Mouse (Mus musculus) liver, postnatal 0 days (tissue): ENCODE measurements at regions not wholly inside any gene's neighbourhood (a gene's known extent, or its start where the extent isn't known, plus 50 kb on each side); places are given as distances from the start of the nearest gene placed in this dataset.
A peak's percentile ranks its signal among the peaks of the same experiment; 100 is the strongest.

Experiments
- ATAC-seq: fragments of 200-750 bp; cut with Nextera tagmentation; 2 replicates; pipeline ENCODE4 v1.8.0; 2017; ENCODE audit warnings: mild to moderate bottlenecking, moderate library complexity
- DNase-seq: peaks from one replicate; pipeline ENCODE4 v3.0.0-alpha.2; 2016
- H3K27ac ChIP-seq: fragments of 300-500 bp; sonication (generic); 2 replicates; pipeline ENCODE4 v1.5.1; 2014; ENCODE audit warnings: antibody characterized with exemption, moderate library complexity, mild to moderate bottlenecking, low read depth
- H3K27me3 ChIP-seq: fragments of 300-500 bp; sonication (generic); 2 replicates; pipeline ENCODE4 v1.6.1; 2014; ENCODE audit warnings: low read length, control low read depth, mixed read lengths; ENCODE audit not compliant: insufficient read depth
- H3K36me3 ChIP-seq: fragments of 300-500 bp; sonication (generic); replicated peaks from 2 replicates; pipeline ENCODE4 v1.6.1; 2014; ENCODE audit warnings: mild to moderate bottlenecking, control low read depth, low read length, moderate library complexity, mixed read lengths; ENCODE audit not compliant: insufficient read depth
- H3K4me1 ChIP-seq: fragments of 300-500 bp; sonication (generic); 2 replicates; pipeline ENCODE4 v1.6.1; 2014; ENCODE audit warnings: antibody characterized with exemption, mild to moderate bottlenecking, control low read depth; ENCODE audit not compliant: insufficient read depth
- H3K4me2 ChIP-seq: fragments of 300-500 bp; sonication (generic); 2 replicates; pipeline ENCODE4 v1.6.1; 2014; ENCODE audit warnings: low read depth, mild to moderate bottlenecking, low read length, moderate library complexity, mixed read lengths
- H3K4me3 ChIP-seq: fragments of 300-500 bp; sonication (generic); 2 replicates; pipeline ENCODE4 v1.5.1; 2014; ENCODE audit warnings: low read depth, low read length
- H3K9ac ChIP-seq: fragments of 300-500 bp; sonication (generic); replicated peaks from 2 replicates; pipeline ENCODE4 v1.6.1; 2014; ENCODE audit warnings: mild to moderate bottlenecking, moderate library complexity
- H3K9me3 ChIP-seq: fragments of 300-500 bp; sonication (generic); 2 replicates; pipeline ENCODE4 v1.6.1; 2016; ENCODE audit warnings: mild to moderate bottlenecking, control low read depth, low read length, mixed read lengths
- CTCF ChIP-seq: sonication (generic); IDR thresholded peaks from 2 replicates; pipeline ENCODE4 v1.5.1; 2016; ENCODE audit warnings: antibody characterized with exemption, low read depth
- EP300 ChIP-seq: IDR thresholded peaks from 2 replicates; pipeline ENCODE4 v1.6.1; 2016; ENCODE audit warnings: antibody characterized with exemption, low read depth, mild to moderate bottlenecking
- WGBS: fragments of 180-500 bp; shearing (Covaris S2); extraction: QIAGEN DNeasy Blood & Tissue Kit; methylation state at CpG from one replicate; pipeline ENCODE4 v1.1.7; 2014; ENCODE audit not compliant: insufficient replicate concordance; 5-methylcytosine and 5-hydroxymethylcytosine counted together

DNA sequence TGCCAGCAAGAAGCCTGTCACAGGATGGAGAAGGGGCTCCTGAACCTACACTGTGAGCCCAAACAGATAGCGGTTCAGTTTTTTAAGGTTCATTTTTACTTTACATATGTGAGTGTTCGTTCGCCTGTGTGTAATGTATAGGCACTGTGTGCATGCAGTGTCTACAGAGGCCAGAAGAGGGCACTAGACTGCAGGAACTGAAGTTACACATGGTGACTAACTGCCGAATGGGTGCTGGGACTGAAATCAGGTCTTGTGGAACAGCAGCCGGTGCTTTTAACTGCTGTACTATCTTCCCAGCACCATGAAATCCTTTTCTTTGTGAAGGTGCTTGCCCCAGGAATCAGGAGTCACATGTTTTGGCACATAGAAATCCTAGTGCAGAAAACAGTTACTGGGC, 256.1 kb upstream of the Gadl1 start:
- ATAC-seq (no peak), DNase-seq (no peak)
- TF ChIP-seq EP300: no peak
- TF ChIP-seq CTCF: peak; percentile 42; the same call in 1 of the 2 replicates
- WGBS: 88% methylated on average over 5 of the region's 5 CpGs
- H3K4me1 ChIP-seq: no peaks in the 10 kb centered on the region
- no peaks in the 10 kb centered on the region for H3K36me3 ChIP-seq
- no peaks in the 10 kb centered on the region for H3K9me3 ChIP-seq
- no peak overlapping the region for H3K4me2 ChIP-seq
- H3K9ac ChIP-seq: no peak overlapping the region
- no peak overlapping the region for H3K27ac ChIP-seq
- H3K4me3 ChIP-seq: no peak overlapping the region
- H3K27me3 ChIP-seq: no peaks in the 10 kb centered on the region

DNA sequence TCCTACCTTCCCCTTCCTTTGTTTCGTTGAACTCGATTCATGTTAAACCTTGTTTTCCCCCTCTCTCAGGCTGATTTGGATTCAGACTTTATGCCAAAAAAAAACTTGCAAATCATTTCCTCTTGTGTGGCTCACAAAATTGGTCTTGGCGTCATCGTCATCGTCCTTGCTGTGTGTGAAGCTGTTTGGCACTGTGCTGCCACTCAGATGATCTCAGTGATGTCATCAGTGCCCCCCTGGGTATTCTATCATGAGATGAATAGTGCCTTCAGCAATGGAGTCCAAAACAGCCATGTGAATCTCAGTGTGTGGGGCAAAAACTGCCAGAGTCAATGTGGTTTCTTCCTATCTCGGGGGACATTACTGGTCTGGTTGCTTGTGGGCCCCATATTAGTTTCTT, 254.3 kb upstream of the Gadl1 start:
- TF ChIP-seq CTCF (no peak), EP300 (no peak)
- no peak overlapping the region for H3K4me2 ChIP-seq
- H3K4me1 ChIP-seq: no peaks in the 10 kb centered on the region
- ATAC-seq (no peak), DNase-seq (no peak)
- 0 out of 2 replicates have a peak, but pooled peaks cover 3% of the 10 kb centered on the region for H3K9me3 ChIP-seq
- H3K27ac ChIP-seq: no peak overlapping the region
- WGBS: 48% methylated on average over 6 of the region's 6 CpGs
- H3K4me3 ChIP-seq: no peak overlapping the region
- H3K36me3 ChIP-seq: no peaks in the 10 kb centered on the region
- H3K27me3 ChIP-seq: no peaks in the 10 kb centered on the region
- no peak overlapping the region for H3K9ac ChIP-seq

DNA sequence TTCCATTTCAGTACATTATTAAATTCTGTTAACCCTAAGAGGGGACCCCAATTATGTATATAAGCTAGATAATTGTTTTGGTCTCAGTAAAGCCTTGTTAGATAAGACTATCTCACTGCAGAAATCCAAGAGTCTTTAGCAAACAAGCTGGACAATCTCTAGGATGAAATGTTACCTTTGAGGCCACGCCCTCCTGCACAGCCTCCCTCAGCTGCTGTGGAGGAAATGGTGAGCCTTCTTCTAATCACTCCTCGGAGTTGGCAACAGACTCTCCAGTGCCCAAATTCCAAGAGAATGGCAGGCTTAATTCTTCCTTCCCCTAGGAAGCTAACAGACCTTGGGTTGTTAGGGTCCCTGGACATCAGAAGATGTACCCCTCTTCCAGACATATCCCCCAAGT, 252.7 kb upstream of the Gadl1 start:
- no peaks in the 10 kb centered on the region for H3K4me1 ChIP-seq
- H3K36me3 ChIP-seq: no peaks in the 10 kb centered on the region
- DNase-seq: no peak
- no peaks in the 10 kb centered on the region for H3K27me3 ChIP-seq
- no peak for ATAC-seq
- no peak overlapping the region for H3K4me3 ChIP-seq
- 0 out of 2 replicates have a peak, but pooled peaks cover 3% of the 10 kb centered on the region for H3K9me3 ChIP-seq
- no peak overlapping the region for H3K27ac ChIP-seq
- TF ChIP-seq EP300 (no peak), CTCF (no peak)
- WGBS: 34% methylated on average over 2 of the region's 2 CpGs
- H3K9ac ChIP-seq: no peak overlapping the region
- H3K4me2 ChIP-seq: no peak overlapping the region

DNA sequence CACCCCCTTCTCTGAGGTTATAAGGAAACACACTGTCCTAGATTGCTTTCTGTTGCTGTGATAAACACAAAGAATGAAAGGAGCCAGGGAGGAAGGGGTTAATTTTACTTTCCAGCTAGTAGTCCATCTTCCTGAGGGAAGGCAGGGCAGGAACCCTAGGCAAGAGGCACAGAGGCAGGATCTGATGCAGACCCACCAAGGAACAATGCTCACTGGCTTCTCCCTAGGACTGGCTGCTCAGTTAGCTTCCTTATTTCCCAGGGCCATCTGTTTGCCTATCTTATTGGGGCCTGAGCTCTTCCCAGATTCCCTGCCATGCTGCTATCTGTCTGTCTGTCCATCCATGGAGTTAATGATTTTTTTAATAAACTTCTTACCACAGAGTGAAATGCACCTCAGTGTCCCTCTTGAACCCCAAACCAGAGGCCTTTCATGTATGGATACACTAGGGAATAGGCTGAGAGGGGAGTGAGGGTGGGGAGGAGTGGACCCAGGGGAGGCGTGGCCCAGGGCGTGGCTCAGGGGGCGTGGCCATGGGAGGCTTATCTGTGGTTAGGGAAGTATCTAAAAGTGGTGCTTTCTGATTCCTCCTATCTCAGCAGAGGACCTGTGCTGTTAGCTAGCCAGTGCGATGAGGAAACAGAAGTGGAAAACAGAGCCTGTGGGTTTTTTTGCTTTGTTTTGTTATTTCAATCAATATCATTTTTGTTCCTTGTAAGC, 252.1 kb upstream of the Gadl1 start:
- no peak overlapping the region for H3K27ac ChIP-seq
- H3K9ac ChIP-seq: no peak overlapping the region
- 15% methylated on average over 4 of the region's 4 CpGs for WGBS
- 0 out of 2 replicates have a peak, but pooled peaks cover 3% of the 10 kb centered on the region for H3K9me3 ChIP-seq
- no peaks in the 10 kb centered on the region for H3K36me3 ChIP-seq
- no peak overlapping the region for H3K4me3 ChIP-seq
- DNase-seq (peak; percentile 32), ATAC-seq (no peak)
- H3K27me3 ChIP-seq: no peaks in the 10 kb centered on the region
- no peak overlapping the region for H3K4me2 ChIP-seq
- TF ChIP-seq CTCF: no peak
- TF ChIP-seq EP300: no peak
- no peaks in the 10 kb centered on the region for H3K4me1 ChIP-seq

DNA sequence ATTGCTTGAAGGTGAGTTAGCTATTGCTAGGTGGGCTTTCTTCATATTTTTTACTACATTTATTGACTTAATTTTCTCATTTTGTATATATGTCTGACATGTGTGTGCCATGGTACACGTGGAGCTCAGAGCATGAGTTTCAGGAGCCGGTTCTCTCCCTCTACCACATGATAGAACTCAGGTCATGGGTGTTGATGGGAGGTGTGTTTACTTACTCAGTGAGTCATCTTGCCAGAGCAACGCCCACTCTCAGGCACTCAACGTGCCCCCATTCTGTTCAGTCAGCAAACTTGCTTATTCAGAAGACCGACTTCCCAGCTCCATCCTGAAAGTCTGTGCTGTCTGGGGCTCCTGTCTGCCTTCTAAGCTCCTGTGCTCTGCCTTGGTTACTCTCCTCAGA, 250.8 kb upstream of the Gadl1 start:
- ATAC-seq: no peak

DNA sequence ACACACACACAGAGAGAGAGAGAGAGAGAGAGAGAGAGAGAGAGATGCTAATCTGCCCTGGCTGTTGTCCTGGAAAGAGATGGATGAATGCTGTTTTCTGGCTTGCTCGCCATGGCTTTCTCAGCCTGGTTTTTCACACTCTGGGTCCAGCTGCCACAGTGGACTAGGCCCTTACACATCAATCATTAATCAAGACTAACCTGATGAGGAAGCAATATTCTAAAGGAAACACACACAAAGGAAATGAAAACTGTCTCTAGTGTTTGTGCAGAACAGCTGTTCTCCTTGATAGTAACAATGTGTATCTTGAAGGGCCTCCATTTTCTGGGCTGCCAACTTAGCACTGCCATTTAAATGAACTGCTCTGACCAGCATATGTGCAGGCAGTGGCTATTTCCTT, 248.9 kb upstream of the Gadl1 start:
- H3K36me3 ChIP-seq: no peaks in the 10 kb centered on the region
- WGBS: 96% methylated on average over 1 of the region's 1 CpGs
- ATAC-seq: no peak

More for the DNA sequence above, 250.8 kb upstream of the Gadl1 start:
- Histone ChIP-seq H3K27ac (no peak overlapping the region), H3K27me3 (no peaks in the 10 kb centered on the region), H3K9me3 (0 out of 2 replicates have a peak, but pooled peaks cover 3% of the 10 kb centered on the region), H3K4me3 (no peak overlapping the region), H3K36me3 (no peaks in the 10 kb centered on the region), H3K9ac (no peak overlapping the region), H3K4me1 (no peaks in the 10 kb centered on the region), H3K4me2 (no peak overlapping the region)
- no peak for DNase-seq
- WGBS: 72% methylated on average over 5 of the region's 5 CpGs
- no peak for TF ChIP-seq CTCF

More for the DNA sequence above, 248.9 kb upstream of the Gadl1 start:
- H3K27ac ChIP-seq: no peak overlapping the region
- TF ChIP-seq CTCF: no peak
- no peak for TF ChIP-seq EP300
- no peak overlapping the region for H3K4me3 ChIP-seq
- no peak overlapping the region for H3K4me2 ChIP-seq
- H3K27me3 ChIP-seq: no peaks in the 10 kb centered on the region
- no peak for DNase-seq
- H3K4me1 ChIP-seq: no peaks in the 10 kb centered on the region
- H3K9me3 ChIP-seq: 0 out of 2 replicates have a peak, but pooled peaks cover 3% of the 10 kb centered on the region
- no peak overlapping the region for H3K9ac ChIP-seq
